Mouse (Mus musculus): ENCODE results near the gene Phrf1. TPM values are rescaled to one million over a fixed set of nuclear protein-coding genes. Genes with fewer than 3 reads are reported as not detected.
"Not testable (repeated sequence)": the region's sequence is repeated elsewhere in the genome, so short reads cannot be mapped to it uniquely, and the experiment has no call there.

Gene Phrf1
- total RNA-seq, 2 experiments from 2014 or later: 29.8 to 37.0 TPM

DNA sequence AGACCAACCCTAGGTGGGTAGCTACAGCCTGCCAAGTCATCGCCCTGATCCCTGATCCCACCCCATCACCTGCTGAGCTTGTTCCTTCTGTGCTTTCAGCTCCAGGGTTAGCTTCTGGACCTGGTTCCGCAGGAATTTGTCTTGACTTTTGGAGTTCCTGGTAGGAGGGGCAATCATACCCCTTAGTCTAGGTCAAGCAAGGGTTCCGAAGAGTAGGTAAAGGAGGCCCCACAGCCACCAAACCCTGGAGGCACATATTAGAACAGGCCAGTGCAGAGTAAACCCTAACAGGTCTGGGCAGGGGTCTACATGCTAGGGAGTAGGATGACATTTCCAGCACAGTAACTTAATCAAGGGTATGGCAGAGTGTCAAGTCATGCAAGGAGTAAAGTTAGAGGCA, 15.5 kb upstream of the Phrf1 start:
- DNase-seq: no peak

DNA sequence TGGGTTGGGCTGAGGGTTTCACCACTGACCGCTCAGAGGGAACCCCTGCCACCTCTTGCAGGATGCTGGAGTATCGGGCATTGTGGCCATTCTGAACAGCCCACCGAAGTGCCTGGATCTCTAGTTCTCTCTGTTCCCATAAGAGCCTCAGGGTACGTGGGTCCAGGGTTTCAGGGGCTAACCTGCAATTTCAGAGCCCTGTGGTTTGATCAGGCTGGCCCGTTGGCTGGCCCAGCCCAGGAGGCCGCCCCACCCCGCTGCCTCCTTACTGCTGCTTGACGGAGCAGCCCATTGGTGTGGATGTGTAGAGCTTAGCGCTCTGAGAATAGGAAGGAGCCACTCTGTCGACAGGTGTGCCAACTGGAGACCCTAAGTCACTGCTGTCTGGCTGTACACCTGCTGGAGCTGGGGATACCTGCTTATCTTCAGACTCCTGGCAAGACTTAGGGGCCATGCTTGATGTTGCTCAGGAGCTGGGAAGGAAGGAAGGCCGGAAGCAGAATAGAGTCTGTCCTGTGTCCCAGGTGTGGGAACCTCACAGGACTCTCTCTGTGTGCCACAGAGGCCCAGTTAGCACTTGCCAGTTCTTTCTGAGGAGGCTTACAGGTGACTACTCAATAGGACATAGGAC, 14.9 kb upstream of the Phrf1 start, which contains the start of gene Lmntd2:
Gene Lmntd2 (minus strand): TSS at position 476 of the 631 bp plus-strand sequence.
- no peak for DNase-seq

DNA sequence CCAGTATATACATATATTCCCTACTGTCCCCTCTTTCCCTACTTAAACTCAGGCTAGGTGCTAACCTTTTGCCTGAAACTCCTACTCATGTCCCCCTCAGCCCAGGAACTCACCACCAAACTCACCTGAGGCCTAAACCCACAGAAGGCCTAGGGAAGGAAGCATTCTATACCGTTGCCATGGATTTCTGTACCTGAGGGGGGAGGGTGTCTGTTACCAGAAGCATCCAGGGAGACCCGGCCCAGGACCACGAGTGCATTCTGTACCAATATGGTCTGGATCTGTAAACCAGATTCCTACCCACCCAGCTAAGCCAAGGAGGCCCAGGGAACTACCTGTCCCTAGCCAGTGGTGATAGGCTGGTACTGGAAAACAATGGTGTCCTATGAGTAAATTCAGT, 14.3 kb upstream of the Phrf1 start:
- no peak for DNase-seq

DNA sequence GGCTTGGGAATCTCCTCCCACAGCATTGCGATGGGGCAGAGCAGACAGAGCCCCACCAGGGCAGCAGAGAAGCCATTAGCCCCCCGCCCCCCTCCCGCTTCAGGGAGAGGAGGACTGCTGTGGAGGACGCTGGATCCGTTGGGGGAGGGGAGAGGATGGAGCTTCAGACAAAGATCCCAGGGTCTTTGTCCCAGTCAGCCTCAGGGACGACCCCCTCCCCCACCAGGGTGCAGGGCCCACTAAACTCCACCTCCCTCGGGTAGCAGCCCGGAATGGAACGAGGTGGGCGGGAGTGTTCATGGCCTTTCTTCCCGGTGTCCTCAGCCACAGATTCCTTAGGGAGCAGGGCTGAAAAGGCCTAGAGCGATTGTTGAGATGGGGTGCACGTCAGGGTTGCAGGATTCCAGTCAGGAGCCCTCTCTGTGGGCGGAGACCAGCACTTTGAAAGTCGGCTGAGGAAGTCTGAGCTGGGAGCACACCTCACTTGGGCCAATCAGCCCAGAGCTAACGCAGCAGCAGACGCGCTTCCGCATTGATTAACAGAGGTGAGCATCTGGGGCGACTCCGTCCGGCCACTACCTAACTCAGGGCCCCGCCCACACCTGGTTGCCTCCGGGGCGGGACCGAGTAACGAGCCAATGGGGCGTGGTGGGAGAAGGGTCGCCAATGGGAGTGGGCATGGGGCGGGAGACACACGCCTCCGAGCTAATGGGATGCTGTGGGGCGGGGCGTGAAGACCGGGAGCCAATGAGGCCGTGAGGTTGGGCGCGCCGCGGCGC, 13.3 kb upstream of the Phrf1 start, which contains the start of gene Rassf7:
Gene Rassf7 (plus strand): TSS at position 760 of the 779 bp plus-strand sequence.
- DNase-seq: peak; percentile 77

DNA sequence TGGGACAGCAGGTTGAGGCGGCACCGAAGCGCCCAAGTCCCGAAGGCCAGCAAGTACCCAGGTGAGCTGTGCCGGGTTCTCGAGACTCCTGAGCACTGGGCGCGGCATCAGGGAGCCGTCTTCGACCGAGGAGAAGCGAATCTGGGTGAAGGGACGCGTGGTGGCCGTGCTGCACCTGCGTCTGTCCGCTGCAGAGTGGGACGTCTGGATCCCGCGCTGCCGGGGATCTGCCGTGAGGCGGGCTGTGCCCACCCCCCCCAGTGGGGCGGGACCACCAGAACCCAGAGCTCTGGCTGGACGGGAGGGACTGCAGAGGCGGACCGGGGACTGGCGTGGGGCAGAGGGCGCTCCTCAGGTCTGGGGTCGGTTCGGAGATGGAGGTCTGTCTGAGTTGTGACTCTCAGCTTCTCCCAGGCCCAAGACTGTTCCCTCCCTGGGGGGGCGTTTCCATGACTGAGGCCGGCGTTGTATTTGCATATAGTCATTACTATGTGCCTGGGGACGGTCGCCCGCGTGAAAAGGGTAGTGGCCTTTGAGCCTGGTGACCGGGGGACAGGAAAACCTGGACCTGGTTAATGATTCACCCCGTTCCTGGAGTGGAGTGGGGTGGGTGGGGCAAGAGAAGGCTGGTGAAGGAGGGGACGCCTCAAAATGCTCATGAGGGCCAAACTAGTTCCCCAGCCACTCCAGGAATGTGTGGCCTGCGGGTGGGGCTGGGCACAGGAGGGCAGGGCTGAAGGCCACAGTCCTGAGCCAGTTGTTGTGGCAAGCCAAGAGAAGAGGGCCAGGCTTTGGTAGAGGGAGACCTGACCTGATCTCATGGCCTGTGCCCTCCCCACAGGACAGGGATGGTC, 12.5 kb upstream of the Phrf1 start:
- peak; percentile 31 for DNase-seq

DNA sequence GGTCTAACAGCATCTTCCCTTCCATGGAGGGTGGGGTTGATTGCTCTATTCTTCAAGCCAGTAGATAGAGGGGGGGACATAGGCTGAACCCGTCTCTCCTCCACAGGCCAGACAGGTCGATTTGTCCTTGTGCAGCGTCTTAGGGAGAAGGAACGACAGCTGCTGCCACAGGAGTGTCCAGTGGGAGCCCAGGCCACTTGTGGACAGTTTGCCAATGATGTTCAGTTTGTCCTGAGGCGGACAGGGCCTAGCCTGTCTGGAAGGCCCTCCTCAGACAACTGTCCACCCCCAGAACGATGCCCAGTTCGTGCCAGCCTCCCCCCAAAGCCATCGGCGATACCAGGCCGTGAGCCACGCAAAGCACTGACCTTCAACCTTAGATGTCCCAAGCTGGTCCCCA, 11.7 kb upstream of the Phrf1 start:
- DNase-seq: no peak

DNA sequence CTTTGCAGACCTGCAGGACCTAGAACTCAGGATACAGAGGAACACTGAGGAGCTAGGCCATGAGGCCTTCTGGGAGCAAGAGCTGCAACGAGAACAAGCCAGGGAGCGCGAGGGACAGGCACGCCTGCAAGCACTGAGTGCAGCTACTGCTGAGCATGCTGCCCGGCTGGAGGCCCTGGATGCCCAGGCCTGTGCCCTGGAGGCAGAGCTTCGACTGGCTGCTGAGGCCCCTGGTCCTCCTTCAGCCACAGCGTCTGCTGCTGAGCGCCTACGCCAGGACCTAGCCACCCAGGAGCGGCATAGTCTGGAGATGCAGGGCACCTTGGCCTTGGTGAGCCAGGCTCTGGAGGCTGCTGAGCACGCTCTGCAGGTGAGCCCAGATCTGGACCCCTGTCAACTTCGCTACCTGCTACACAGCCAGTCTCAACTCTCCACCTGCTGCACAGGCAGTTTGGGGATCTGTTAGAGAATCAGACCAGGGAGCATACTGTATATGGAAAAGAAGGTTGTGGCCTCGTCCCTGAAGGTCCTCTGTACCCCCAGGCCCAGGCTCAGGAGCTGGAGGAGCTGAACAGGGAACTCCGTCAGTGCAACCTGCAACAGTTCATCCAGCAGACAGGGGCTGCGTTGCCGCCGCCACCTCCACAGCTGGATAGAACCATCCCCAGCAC, 11.1 kb upstream of the Phrf1 start:
- DNase-seq: no peak

DNA sequence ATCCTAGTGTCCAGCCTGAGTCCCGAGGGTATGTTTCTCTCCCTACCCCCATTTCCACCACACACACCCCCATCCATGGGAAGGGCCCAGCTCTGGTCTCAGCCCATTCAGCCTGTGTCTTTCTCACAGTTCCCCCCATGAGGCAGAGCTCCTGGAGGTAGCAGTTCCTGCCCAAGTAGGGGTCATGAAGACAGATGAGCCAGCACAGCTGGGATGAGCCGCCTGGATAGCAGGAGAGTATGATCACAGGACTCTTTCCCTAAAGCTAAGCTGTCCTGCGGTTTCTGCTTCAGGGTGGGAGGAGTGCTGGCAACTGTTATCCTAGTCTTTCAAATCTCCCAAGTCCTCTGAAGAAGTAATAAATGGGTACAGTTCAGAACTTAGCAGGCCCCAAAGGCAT, 10.4 kb upstream of the Phrf1 start:
- DNase-seq: no peak

DNA sequence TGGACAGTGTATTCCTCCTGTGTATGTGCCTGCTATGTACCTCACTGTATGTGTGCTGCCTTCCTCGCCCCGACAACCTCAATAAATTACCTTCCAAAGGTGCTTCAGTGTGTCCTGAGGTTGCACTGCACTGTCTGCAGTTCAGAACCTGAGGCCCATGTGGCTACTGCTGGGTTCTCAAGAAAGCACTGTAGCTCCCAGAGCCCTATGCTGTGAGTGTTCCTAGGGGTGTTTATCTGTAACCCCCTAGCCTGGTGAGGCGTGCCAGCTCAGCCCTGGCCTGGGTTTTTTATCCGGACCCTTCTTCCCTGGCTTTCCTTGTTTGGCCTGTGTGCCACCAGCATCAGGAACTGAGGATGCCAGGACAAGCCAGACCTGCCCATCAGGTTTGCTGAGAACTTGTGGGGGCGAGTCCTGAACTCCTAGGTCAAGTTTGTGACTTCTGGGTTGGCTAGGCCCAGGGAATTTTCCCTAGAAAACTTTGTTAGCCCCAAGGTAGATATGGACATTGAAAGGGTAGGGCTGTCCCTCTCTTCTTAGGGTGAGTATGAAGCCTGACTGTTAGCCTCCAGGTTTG, 9.9 kb upstream of the Phrf1 start:
- DNase-seq: no peak

DNA sequence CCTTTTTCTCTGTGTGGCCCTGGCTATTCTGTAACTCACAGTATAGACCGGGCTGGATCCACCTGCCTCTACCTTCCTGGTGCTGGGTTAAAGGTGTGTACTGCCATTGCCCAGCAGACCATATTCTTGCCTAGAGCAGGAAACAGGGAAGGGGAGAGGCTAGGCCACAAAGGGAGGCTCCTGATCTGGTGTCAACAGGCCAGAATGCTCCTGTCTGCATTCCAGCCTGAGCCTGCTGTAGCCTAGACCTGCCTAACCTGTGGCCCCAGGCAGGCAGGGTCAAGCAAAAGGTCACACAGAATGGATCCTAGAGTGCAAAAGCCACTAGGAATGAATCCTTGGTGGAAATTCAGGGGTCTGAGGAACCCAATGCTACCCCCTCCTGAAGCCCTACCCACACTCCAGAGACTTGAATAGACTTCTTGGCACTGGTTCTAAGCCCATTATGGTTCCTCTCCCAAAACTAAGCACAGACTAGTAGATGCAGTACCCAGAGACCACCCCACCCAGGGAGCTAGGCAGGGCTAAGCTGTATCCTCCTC, 9.0 kb upstream of the Phrf1 start:
- DNase-seq: no peak

DNA sequence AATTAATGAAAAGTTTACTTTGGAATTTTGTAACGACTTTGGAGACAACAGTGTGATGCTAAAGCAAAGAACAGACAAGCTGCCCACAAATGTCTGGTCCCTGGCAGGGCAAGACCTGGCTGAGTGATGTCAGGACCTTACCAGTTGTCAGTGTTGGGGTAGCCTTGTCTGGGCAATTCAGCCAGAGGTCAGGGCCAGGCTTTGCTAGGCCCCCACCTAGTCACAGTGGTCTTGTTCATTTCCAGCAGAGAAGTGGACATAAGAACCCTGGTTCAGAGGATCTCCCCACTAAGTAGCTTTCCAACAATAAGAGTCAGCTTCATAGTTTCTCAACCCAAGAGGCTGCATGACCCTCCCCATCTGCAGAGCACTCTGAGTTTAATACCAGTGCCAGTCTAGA, 8.2 kb upstream of the Phrf1 start:
- no peak for DNase-seq

DNA sequence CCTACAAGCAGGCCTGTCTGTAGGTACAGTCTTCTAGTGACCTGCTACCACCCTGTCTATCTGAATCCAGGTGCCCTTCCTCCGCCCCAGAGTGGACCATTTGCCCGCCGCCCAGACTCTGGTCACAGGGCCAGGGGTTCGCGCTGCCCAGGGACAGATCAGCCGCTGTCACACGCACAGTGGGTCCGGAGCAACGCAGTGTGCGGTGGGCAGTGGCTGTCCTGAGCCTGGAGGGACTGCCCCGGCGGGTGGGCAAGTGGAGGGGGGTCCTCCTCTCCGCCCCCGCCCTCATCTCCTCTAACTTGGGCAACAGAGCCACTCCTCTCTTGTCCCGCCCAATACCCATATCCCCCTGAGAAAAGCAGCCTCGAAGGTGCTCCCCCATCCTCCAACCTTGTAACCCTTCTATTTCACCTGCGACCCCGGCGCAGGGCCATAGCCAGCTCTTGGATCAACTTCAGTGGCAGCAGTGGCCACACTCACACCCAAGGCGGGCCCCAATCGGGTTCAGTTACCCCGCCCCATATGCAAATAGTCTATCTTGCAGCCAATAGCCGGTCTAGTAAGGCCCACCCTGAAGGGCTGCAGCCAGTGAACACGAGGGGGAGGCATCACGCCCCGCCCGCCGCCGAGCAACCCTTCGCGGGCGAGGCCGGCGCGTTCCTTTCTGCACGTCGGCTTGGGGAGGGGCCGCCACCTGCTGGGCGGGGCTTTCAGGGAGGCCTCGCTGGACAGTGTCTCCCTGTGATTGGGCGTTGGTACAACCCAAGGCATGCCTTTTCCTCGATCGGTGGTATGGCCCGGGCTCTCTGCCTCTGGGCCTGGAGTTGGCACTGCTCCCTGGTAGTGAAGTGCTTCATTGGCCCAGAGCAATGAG, 7.1 kb upstream of the Phrf1 start:
- peak; percentile 93 for DNase-seq

DNA sequence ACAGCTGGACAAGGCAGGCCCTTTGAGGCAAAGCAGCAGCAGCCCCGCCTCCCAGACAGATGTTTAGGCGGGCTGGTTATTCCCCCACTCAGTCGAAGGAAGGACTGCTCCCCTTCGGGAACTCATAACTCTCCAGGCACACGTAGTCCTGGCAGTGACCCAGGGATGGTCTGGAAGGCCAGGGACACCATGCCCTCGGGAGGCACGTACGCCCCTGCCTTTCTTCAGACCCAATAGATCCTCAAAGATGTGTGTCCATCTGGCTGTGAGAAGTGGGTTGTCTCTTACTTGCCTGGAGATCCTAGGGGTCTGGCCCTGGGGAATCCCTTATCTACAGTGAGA, 6.5 kb upstream of the Phrf1 start:
- no peak for DNase-seq

DNA sequence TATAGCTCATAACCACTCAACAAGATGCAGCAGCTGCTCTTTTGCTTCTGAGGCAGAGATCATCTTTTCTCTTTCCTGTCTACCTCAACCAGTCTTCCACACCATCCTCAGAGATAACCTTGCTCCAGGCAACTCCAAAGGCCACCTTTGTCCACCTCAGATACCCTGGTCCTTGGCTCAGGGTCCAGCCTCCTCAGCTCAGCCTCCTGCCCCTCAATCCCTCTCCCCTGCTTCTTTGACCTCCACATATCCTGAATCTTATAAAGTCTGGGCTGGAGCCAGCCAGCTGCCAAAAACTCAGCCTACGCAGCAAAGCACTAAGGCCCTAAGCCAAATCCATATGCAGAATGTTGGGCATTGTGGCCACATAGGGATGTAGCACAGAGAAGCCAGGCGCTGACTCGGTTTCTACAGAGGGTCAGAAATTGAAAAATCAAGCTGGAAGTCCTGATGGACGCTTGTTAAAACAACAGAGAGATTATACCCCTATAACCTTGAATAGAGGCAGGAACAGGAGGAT, 5.8 kb upstream of the Phrf1 start:
- DNase-seq: no peak

DNA sequence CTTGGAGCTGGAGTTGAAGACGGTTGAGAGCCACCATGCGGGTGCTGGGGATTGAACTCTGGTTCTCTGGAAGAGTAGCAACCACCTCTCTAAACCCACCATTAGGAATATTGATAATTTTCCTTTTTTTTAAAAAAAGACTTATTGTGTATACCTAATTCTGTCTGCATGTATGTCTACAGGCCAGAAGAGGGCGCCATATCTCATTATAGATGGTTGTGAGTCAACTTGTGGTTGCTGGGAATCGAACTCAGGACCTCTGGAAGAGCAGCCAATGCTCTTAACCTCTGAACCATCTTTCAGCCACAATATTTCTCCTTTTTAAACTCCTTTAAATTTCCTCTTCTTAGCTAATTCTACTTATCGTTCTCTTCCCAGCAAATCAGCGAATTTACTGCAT, 2.0 kb upstream of the Phrf1 start:
- no peak for DNase-seq

DNA sequence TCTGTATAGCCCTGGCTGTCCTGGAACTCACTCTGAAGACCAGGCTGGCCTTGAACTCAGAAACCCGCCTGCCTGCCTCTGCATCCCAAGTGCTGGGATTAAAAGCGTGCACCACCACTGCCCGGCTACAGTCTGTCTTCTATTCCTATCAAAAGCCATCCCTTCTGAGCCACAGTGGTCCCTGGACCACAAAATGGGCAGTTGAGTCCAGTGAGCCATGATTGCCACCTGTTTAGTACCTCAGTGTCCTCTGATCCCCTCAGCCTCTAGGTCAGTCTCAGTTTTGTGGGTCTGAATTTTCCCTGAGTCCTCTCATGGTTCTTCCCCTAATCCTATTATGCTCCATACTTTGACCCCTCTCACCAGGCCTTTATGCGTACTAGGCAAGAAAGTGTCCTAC, 788 bp upstream of the Phrf1 start:
- DNase-seq: no peak

DNA sequence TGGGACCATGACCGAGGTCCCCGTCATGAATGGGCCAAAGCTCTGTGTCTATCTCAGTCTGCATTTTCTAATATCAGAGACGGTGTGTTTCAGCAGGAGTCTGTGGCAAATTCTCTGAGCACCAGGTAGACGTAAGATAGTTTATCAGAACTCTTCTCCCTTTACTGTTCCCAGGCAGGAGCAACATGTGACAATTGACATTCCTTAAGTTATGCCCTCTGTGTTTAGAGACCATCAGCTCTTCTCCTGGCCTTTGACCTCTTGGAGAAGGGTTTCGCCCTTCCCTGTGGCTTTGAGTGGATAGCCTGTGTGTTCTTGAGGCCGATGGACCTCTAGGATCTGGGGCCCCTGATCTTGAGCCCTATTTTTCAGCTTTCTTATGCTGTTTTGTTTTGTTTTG, 1.1 kb downstream of the Phrf1 start:
- no peak for DNase-seq

DNA sequence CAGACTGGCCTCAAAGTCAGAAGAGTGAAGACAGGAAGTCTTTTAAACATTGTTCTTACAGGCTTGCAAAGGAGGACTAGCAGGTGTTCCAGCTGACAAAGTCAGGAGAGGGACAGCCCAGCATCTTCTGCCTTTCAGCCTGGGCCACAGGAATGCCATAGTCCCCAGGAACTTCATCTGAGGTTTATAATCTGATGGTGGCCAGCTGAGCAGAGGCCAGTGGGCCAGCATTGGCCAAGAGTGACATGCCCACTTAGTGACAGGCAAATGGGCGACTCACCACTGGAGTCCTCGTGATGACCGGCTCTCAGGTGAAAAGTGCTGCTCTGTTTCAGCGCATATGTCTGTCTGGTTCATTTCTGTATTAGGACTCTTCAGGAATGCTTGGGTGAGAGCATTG, 2.0 kb downstream of the Phrf1 start:
- DNase-seq: no peak

DNA sequence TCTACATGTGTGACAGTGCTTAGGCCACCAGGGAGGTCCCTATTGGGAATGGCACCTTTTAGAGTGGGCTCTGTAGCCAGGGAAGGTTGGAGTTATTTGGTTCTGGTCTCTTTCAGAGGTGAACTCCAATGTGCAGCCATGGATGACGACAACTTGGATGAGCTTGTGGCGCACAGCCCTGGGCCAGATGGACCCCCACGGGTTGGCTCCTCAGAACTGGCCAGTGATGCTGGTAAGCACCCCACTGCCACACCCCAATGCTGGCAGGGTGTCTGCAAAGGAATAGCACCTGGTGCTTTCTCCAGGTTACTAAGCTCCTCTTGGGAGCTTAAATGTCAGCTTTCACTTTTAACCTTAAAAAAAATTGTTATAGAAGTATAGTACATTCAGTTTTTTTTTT, 2.5 kb downstream of the Phrf1 start:
- DNase-seq: no peak

DNA sequence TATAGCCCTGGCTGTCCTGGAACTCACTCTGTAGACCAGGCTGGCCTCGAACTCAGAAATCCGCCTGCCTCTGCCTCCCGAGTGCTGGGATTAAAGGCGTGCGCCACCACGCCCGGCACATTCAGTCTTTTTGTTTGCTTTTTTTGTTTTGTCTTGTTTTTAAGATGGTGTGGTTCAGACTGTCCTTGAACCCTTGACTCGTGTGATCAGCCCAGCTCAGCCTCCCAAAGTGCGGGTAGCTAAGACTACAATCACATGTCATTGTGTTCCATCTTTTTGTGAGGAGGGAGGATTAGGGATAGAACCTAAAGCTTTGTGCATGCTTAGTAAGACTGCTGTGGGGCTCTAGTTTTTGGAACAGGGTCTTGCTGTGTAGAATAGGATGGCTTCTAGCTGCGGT, 3.0 kb downstream of the Phrf1 start:
- no peak for DNase-seq

DNA sequence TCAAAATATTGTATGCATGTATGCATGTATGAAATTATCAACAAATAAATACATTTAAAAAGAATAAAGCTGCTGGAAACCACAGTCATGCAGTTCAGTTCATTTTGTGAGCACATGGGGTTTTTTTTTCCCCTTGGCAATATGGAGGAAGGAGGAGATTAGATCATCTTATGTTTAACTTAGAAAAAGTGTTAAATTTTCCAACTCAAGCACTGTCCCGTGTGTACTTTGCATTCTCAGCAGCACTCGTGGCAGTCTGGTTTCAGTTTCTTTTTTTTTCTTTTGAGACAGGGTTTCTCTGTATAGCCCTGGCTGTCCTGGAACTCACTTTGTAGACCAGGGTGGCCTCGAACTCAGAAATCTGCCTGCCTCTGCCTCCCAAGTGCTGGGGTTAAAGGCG, 21.9 kb downstream of the Phrf1 start:
- not testable (repeated sequence) for DNase-seq
